Mouse (Mus musculus): Measurements from ENCODE around the gene Smbd1. TPM values are rescaled to one million over a fixed set of nuclear protein-coding genes. Genes with fewer than 3 reads are reported as not detected.

Gene Smbd1
- polyA plus RNA-seq (2016; fragmentation: Nextera tagmentation; extraction: Ambion mirVana) = not detected in 2 replicates

DNA sequence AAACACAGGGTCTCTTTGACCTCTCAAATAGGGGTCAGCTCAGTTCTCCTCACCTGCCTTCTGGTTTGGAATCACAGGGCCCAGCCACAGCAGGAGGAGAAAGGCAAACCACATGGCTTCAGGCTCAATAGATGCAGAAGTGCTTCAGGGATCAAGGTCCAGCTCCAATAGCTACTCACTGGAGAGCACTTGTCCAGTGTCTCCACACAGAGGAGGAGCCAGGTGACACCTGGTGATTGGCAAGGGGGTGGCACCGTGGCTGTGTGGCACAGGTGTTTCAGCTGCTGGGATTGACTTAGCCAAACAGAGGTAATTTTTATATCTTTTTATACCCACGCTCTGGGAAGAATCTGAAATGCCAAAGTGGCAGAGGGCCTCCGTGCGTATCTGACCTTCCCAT lies at the start of gene Smbd1:
Gene Smbd1 (minus strand): TSS at position 157 of the 400 bp plus-strand sequence.
- Histone ChIP-seq H3K4me2 (no peak within 1 kb of the TSS), H3K9me3 (no peaks in the 10 kb centered on the region), H3K27me3 (no peaks in the 10 kb centered on the region), H3K9ac (replicated peaks) (0 out of 2 replicates have a peak within 1 kb of the TSS, but pooled peaks have one; percentile 12), H3K36me3 (no peaks in the 10 kb centered on the region), H3K27ac (no peak within 1 kb of the TSS), H3K4me3 (replicated peaks) (no peak within 1 kb of the TSS), H3K4me1 (replicated peaks) (peaks cover 26% of the 10 kb centered on the region)
- WGBS = 85% methylated on average over 4 of the region's 4 CpGs
- ATAC-seq (ENCODE audit: insufficient number of reproducible peaks, insufficient read depth, low FRiP score, low TSS enrichment, low read depth) = no peak

DNA sequence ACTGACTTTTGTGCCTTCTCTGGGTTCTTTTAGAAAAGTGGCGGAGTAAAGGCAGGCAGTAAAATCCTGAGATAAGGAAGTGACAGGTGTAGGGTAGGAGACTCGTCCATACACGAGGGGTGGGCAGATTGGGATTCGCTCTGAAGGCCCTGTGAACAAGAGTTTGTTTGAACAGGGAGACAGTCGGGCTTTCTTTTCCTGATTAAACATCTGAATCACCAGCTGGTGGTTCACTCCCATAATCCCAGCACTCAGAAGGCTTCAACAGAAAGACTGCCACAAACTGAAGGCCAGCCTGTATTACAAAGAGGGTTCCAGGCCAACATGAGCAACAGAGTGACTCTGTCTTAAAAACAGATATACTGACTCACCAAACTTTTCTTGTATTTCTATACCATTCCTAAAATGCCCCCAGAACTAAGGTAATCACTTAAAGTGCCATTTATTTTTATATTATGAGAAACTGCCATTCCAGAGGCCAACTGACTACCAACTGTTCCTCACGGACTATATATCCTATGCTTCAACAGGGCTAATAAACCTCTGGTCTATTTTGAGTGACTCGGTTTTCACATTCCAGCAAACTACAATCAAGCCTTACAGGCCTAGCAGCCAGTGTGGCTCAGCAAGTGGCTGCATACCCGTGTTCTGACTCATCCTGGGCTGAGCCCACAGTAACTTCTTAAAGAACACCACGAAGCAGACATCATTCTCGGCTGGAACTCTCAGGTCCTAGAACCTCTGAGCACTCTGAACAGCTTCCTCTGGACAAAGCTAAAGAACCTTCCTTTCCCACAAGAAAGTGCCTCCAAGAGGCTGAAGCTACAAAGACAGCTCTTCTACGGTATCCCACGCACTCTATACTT lies 48.7 kb upstream of the Smbd1 start:
- H3K27me3 ChIP-seq = no peaks in the 10 kb centered on the region
- no peaks in the 10 kb centered on the region for H3K9me3 ChIP-seq
- 70% methylated on average over 12 of the region's 12 CpGs for WGBS
- H3K4me3 ChIP-seq (replicated peaks) = no peak overlapping the region
- no peak overlapping the region for H3K27ac ChIP-seq
- no peak overlapping the region for H3K9ac ChIP-seq (replicated peaks)
- peaks cover 27% of the 10 kb centered on the region for H3K36me3 ChIP-seq
- no peaks in the 10 kb centered on the region for H3K4me1 ChIP-seq (replicated peaks)
- ATAC-seq (ENCODE audit: insufficient number of reproducible peaks, insufficient read depth, low FRiP score, low TSS enrichment, low read depth) = no peak
- no peak overlapping the region for H3K4me2 ChIP-seq

DNA sequence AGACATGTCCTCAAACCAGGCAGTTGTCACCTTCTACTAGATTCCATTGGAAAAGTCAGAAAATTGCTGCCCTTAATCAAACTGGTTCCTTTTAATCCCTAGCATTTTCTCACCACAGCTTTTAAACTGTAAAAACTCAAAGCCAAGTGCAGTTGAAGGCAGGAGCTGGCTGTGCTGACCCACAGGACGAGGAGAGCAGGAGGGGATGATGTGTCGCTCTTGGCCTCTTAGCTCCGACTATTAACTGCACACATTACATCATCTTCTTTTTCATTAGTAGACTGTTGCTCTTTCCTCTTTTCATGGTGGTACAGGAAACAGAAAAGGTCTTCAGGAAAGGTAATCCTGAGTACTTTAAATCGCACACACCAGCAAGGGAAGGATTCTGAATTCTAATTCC lies 48.1 kb upstream of the Smbd1 start:
- ATAC-seq (ENCODE audit: insufficient number of reproducible peaks, insufficient read depth, low FRiP score, low TSS enrichment, low read depth) = no peak
- no peak overlapping the region for H3K9ac ChIP-seq (replicated peaks)
- no peak overlapping the region for H3K27ac ChIP-seq
- H3K36me3 ChIP-seq = peaks cover 27% of the 10 kb centered on the region
- H3K4me3 ChIP-seq (replicated peaks) = no peak overlapping the region
- H3K4me1 ChIP-seq (replicated peaks) = no peaks in the 10 kb centered on the region; the same call in 1 of the 2 replicates
- H3K27me3 ChIP-seq = no peaks in the 10 kb centered on the region
- H3K4me2 ChIP-seq = no peak overlapping the region
- WGBS = 75% methylated on average over 4 of the region's 4 CpGs
- H3K9me3 ChIP-seq = no peaks in the 10 kb centered on the region

GRCm38 (mm10) chr16:32856751-32857150 lies 46.5 kb upstream of the Smbd1 start:
- no peaks in the 10 kb centered on the region for H3K27me3 ChIP-seq
- 81% methylated on average over 3 of the region's 3 CpGs for WGBS
- no peak overlapping the region for H3K4me3 ChIP-seq (replicated peaks)
- no peaks in the 10 kb centered on the region for H3K9me3 ChIP-seq
- H3K4me2 ChIP-seq = no peak overlapping the region
- no peak for ATAC-seq (ENCODE audit: insufficient number of reproducible peaks, insufficient read depth, low FRiP score, low TSS enrichment, low read depth)
- no peaks in the 10 kb centered on the region; the same call in 1 of the 2 replicates for H3K4me1 ChIP-seq (replicated peaks)
- no peak overlapping the region for H3K27ac ChIP-seq
- peaks cover 30% of the 10 kb centered on the region for H3K36me3 ChIP-seq
- no peak overlapping the region for H3K9ac ChIP-seq (replicated peaks)

GRCm38 (mm10) chr16:32854050-32854571 lies 43.8 kb upstream of the Smbd1 start:
- H3K27ac ChIP-seq = no peak overlapping the region
- no peaks in the 10 kb centered on the region for H3K9me3 ChIP-seq
- no peak overlapping the region for H3K4me3 ChIP-seq (replicated peaks)
- peaks cover 30% of the 10 kb centered on the region for H3K36me3 ChIP-seq
- H3K27me3 ChIP-seq = no peaks in the 10 kb centered on the region
- WGBS = 95% methylated on average over 2 of the region's 2 CpGs
- ATAC-seq (ENCODE audit: insufficient number of reproducible peaks, insufficient read depth, low FRiP score, low TSS enrichment, low read depth) = no peak
- H3K4me1 ChIP-seq (replicated peaks) = no peaks in the 10 kb centered on the region; the same call in 1 of the 2 replicates
- no peak overlapping the region for H3K9ac ChIP-seq (replicated peaks)
- no peak overlapping the region for H3K4me2 ChIP-seq

GRCm38 (mm10) chr16:32853492-32854049 lies 43.3 kb upstream of the Smbd1 start:
- no peaks in the 10 kb centered on the region for H3K9me3 ChIP-seq
- no peak for ATAC-seq (ENCODE audit: insufficient number of reproducible peaks, insufficient read depth, low FRiP score, low TSS enrichment, low read depth)
- H3K4me3 ChIP-seq (replicated peaks) = no peak overlapping the region
- H3K4me1 ChIP-seq (replicated peaks) = no peaks in the 10 kb centered on the region; the same call in 1 of the 2 replicates
- 78% methylated on average over 13 of the region's 13 CpGs for WGBS
- no peak overlapping the region for H3K4me2 ChIP-seq
- no peaks in the 10 kb centered on the region for H3K27me3 ChIP-seq
- H3K36me3 ChIP-seq = peaks cover 35% of the 10 kb centered on the region
- no peak overlapping the region for H3K9ac ChIP-seq (replicated peaks)
- no peak overlapping the region for H3K27ac ChIP-seq

- 92% methylated on average over 11 of the region's 11 CpGs for WGBS
- Histone ChIP-seq H3K27me3 (no peaks in the 10 kb centered on the region), H3K4me2 (no peak overlapping the region), H3K36me3 (peaks cover 65% of the 10 kb centered on the region), H3K9ac (replicated peaks) (no peak overlapping the region), H3K27ac (no peak overlapping the region), H3K4me3 (replicated peaks) (no peak overlapping the region), H3K9me3 (no peaks in the 10 kb centered on the region), H3K4me1 (replicated peaks) (no peaks in the 10 kb centered on the region; the same call in 1 of the 2 replicates)
- no peak for ATAC-seq (ENCODE audit: insufficient number of reproducible peaks, insufficient read depth, low FRiP score, low TSS enrichment, low read depth)
Observed at GRCm38 (mm10) chr16:32849042-32849830, 39.0 kb upstream of the Smbd1 start.

GRCm38 (mm10) chr16:32847103-32847502 lies 36.8 kb upstream of the Smbd1 start:
- WGBS = 93% methylated on average over 11 of the region's 11 CpGs
- peaks cover 75% of the 10 kb centered on the region for H3K36me3 ChIP-seq
- H3K9me3 ChIP-seq = no peaks in the 10 kb centered on the region

GRCm38 (mm10) chr16:32831501-32831900 lies 21.2 kb upstream of the Smbd1 start:
- no peak overlapping the region for H3K4me3 ChIP-seq (replicated peaks)
- no peak for ATAC-seq (ENCODE audit: insufficient number of reproducible peaks, insufficient read depth, low FRiP score, low TSS enrichment, low read depth)
- no peak overlapping the region for H3K4me2 ChIP-seq
- no peaks in the 10 kb centered on the region for H3K27me3 ChIP-seq
- WGBS = 87% methylated on average over 4 of the region's 4 CpGs
- no peak overlapping the region for H3K27ac ChIP-seq
- H3K9me3 ChIP-seq = no peaks in the 10 kb centered on the region
- peaks cover 60% of the 10 kb centered on the region for H3K36me3 ChIP-seq
- H3K4me1 ChIP-seq (replicated peaks) = no peaks in the 10 kb centered on the region
- H3K9ac ChIP-seq (replicated peaks) = no peak overlapping the region

More at GRCm38 (mm10) chr16:32847103-32847502, 36.8 kb upstream of the Smbd1 start:
- ATAC-seq (ENCODE audit: insufficient number of reproducible peaks, insufficient read depth, low FRiP score, low TSS enrichment, low read depth) = no peak
- H3K9ac ChIP-seq (replicated peaks) = no peak overlapping the region
- no peak overlapping the region for H3K4me3 ChIP-seq (replicated peaks)
- no peak overlapping the region for H3K27ac ChIP-seq
- H3K27me3 ChIP-seq = no peaks in the 10 kb centered on the region
- no peak overlapping the region for H3K4me2 ChIP-seq
- no peaks in the 10 kb centered on the region for H3K4me1 ChIP-seq (replicated peaks)

DNA sequence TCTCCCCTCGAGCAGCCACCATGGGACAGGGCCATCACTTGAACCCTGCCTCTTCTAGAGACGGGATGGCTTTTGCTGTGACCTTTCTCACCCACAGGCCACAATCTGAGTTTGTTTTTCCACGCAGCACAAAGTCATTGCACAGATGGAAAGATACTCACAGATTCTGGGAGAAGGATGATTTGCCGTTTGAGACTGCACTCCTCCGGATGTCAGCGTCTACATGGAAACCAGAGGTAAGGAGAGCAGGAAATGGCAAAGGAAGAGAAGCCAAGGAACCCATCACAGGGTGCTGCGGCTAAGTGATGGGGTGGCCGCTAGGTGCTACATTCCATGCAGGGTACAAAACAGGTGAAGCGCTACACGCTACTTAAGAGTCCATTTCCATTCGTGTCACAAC lies 18.8 kb upstream of the Smbd1 start:
- H3K9ac ChIP-seq (replicated peaks) = no peak overlapping the region
- H3K27me3 ChIP-seq = no peaks in the 10 kb centered on the region
- peaks cover 65% of the 10 kb centered on the region for H3K36me3 ChIP-seq
- H3K27ac ChIP-seq = no peak overlapping the region
- no peak overlapping the region for H3K4me3 ChIP-seq (replicated peaks)
- H3K4me1 ChIP-seq (replicated peaks) = no peaks in the 10 kb centered on the region
- whole genome bisulfite sequencing = 90% methylated on average over 11 of the region's 11 CpGs
- no peak for ATAC-seq (ENCODE audit: insufficient number of reproducible peaks, insufficient read depth, low FRiP score, low TSS enrichment, low read depth)
- H3K4me2 ChIP-seq = no peak overlapping the region
- no peaks in the 10 kb centered on the region for H3K9me3 ChIP-seq

DNA sequence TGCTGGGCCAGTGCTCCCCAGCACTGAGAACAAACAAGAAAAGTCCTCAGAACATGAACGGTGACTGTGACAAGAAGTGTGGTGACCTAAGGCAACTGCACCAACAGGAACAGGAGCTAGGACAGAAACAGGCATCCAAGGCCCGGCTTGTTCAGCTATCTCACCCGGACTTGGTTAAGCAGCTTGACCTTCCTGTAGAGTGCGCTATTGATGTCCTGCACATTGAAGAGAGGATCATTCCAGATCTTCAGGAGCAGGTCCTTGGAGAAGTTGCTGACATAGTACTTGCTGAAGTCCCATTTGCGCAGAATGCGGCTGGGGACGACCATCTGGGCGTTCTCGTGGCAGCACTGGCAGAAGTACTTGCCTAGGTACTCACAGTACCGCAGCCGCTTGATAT lies 16.2 kb upstream of the Smbd1 start:
- H3K4me1 ChIP-seq (replicated peaks) = no peaks in the 10 kb centered on the region
- no peak overlapping the region for H3K9ac ChIP-seq (replicated peaks)
- H3K4me2 ChIP-seq = no peak overlapping the region
- no peak for ATAC-seq (ENCODE audit: insufficient number of reproducible peaks, insufficient read depth, low FRiP score, low TSS enrichment, low read depth)
- WGBS = 95% methylated on average over 11 of the region's 11 CpGs
- H3K27ac ChIP-seq = no peak overlapping the region
- no peaks in the 10 kb centered on the region for H3K27me3 ChIP-seq
- no peak overlapping the region for H3K4me3 ChIP-seq (replicated peaks)
- no peaks in the 10 kb centered on the region for H3K9me3 ChIP-seq
- H3K36me3 ChIP-seq = peaks cover 71% of the 10 kb centered on the region
